Mouse (Mus musculus): ENCODE measurements around the gene Slc5a5.
"Not testable (repeated sequence)": the region's sequence is repeated elsewhere in the genome, so short reads cannot be mapped to it uniquely, and the experiment has no call there.

Gene Slc5a5

GRCm38 (mm10) chr8:70902211-70902610 lies 9.7 kb upstream of the Slc5a5 start:
- no peak for DNase-seq (ENCODE audit: low spot score)

DNA sequence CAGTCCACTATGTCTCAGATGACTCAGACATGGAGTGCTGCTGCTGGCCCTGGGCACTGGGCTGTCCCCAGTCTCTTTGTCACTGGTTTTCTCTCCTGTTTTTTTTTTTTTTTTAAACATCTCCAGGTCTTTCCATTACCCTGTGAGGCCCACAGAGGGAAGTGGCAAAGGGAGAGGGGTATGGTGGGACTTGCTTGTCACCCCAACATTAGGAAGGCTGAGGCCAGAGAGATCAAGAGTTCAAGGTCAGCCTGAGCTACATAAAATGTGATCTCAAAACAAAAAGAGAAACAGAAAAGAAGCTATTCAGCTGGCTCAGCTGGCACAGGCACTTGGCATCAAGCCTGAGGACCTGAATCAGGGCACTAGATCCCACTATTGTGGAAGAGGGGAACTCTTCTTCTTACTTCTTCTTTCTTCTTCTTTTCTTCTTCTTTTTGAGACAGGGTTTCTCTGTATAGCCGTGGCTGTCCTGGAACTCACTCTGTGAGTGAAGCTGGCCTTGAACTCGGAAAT lies 8.4 kb upstream of the Slc5a5 start:
- DNase-seq (ENCODE audit: low spot score): no peak

DNA sequence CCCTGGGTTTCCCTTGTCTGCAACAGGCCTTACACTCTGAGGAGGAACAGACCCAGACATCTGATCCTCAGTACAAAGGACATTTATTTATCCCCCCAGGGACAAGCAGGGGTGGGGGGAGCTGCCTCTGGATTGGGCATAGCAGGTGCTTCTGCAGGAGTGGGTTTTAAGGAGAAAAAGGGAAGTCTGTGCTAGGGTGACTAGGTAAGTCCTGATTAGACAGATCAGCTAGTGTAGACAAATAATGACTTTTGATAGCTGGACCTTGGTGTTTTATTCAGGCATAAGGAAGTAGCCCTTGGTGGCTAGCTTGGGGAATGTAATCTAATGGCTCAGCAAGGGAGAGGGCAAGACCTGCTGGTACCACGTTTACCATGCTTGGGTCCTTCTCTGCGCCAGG lies 6.7 kb upstream of the Slc5a5 start:
- no peak for DNase-seq (ENCODE audit: low spot score)

DNA sequence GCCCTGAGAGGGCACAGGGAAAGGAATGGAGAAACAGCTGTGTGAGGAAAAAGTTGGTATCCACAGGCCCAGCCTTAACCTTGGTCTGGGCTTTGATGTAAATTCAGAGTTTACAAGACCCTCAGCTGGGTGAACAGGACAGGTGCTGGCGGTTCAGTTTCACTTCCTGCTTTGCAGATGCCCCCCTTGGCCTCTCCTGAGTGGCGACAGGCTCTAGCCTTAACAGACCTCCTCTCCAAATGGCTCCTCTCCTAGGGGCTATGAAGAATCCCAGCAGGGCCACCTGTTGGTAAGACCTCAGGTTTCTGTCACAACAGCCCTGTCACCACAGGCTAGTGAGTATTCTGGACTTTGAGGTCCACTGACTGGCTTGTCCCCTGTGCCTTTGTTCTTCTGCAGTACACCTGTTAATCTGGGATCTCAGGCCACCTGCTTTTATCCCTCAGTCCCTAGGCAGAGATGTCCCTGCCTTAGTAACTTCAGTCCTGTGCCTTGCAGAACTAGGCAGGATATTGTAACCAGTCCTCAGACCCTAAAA lies 6.2 kb upstream of the Slc5a5 start:
- no peak for DNase-seq (ENCODE audit: low spot score)

DNA sequence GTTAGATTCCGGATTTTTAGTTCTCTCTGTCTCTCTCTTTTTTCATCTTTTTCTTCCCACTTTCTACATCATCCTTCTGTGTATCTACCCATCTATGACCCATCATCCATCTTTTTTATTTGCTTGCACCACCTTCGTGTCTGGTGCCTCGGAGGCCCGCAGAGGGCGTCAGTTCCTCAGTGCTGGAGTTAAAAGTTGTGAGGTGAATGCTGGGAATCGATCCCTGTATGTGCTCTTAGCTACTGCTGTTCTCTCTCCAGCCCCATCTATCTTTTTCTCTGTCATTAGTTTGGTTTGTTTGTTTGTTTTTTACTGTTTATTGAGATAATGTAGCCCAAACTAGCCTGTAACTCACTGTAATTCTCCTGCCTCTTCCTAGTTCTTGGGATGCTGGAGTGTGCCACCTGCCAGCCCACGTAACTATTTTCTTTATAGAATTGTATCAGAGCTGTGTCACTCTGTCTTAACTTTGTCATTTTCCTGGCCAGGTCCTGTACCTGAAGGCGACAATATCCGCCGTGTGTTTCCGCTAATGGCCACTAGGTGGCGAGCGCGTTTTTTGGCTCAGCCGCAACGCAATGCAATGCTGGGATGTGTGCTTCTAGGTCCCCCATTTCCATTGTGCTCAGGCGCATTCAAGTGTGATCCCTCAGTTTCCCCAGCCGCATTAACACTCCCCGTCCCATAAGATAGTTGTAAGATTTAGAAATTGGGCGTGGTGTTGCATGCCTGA lies 5.3 kb upstream of the Slc5a5 start:
- peak; percentile 87 for DNase-seq (ENCODE audit: low spot score)

- DNase-seq (ENCODE audit: low spot score): peak; percentile 99
Measured at GRCm38 (mm10) chr8:70897021-70897680, 4.6 kb upstream of the Slc5a5 start, which contains the start of gene Rpl18a. Gene Rpl18a, minus strand, starts transcription at chr8:70897412.

DNA sequence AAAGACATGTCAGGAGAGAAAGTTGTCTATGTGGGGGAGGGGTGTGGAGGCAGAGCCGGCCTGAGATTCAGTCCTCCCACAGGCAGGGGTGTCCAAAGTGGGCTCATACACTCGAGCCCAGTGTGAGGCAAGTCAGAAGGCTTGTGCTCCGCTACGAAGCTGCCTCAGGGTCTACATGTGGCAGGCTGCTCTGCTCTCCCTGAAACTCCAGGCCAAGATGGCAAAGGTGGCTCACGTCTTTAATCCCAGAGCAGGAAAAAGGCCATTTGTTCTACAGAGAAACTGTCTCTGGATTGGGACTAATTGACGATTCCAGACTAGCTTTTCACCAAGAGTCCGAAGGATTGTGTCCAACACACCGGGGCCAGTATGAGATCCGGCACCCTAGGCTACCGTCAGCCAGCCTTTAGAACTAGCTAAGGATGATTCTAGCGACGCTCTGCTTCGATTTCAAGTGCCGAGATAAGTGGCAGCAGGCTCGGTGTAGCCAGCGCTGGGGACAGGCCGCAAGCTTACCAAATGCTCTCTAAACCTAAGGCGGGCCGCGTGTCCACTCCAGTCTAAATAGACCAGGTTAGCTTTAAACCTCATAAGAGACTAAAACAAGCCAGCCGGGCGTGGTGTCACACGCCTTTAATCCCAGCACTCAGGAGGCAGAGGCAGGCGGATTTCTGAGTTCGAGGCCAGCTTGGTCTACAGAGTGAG lies 3.9 kb upstream of the Slc5a5 start:
- no peak for DNase-seq (ENCODE audit: low spot score)

DNA sequence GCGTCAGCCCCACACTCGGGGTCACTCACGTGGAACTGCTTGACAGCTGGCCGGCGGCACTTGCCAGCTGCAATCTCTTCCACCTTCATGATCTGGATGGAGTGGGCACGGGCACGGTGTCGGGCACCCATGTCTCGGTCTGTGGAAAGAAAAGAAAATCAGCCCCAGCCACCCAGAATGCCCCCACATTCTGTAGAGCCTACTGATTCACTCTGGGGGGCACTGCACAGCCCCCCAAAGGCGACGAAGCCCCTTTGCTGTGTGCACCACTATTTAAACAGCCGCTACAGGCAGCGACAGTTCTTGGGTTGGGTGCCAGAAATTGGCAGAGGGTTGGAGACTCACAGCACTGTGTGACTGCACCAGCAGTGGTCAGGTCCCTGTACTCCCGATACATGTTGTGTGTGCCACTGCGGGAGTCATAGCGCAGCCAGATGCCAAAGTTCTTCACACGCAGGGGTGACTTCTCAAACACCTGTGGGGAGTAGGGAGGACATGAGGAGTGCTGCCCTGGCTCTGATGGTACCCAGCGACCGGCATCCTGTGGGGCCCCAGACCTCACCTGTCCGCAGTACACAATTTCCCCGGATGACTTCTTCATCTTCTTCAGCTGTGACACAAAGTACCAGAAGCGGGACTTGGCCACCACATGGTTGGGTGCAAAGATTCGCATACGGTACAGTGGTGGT lies 3.2 kb upstream of the Slc5a5 start:
- not testable (repeated sequence) for DNase-seq (ENCODE audit: low spot score)

- DNase-seq (ENCODE audit: low spot score): no peak
Measured at GRCm38 (mm10) chr8:70894771-70895545, 2.4 kb upstream of the Slc5a5 start.

GRCm38 (mm10) chr8:70894385-70894720 lies 1.8 kb upstream of the Slc5a5 start:
- DNase-seq (ENCODE audit: low spot score): no peak

- peak; percentile 69 for DNase-seq (ENCODE audit: low spot score)
Measured at GRCm38 (mm10) chr8:70893656-70894384, 1.3 kb upstream of the Slc5a5 start.

- no peak for DNase-seq (ENCODE audit: low spot score)
Measured at GRCm38 (mm10) chr8:70892896-70893655, 519 bp upstream of the Slc5a5 start.

DNA sequence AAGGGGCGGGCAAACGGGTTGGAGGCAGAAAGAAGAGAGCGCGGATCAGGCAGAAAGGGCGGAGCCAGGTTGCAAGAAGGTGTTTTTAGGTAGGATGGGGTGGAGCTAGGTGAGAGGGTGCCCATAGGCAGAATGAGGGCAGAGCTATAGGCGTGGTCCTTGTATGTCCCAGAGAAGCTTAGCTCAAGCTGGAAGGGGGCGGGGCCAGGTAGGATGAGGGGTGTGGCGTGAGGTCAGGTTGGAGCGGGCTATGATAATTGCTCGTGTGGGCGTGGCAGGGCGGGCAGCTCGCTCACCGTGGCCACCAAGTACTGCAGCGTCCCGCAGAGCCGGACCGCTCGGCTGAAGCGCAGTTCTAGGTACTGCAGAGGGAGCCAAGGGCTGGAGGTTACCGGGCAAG lies 1.2 kb downstream of the Slc5a5 start:
- DNase-seq (ENCODE audit: low spot score): peak; percentile 80

- no peak for DNase-seq (ENCODE audit: low spot score)
Measured at GRCm38 (mm10) chr8:70890656-70891055, 1.9 kb downstream of the Slc5a5 start.

DNA sequence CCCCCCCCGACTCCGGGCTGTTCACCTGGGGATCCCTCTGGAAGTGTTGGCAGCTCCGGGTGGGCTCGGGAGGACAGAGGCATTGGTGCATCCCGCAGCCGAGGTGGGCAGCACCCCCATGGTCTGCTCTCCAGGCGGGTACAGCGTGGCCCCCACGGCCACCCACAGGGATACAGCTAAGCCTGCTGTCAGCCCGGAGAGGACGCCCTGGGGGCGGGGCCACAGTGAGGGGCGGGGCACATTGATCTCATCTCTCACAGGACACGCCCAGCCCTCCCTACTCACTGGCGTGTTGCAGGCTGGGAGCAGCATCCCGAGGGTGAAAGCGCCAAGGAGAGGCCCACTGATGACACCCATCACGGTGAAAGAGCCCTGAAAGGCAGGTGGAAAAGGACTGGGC lies 4.9 kb downstream of the Slc5a5 start:
- DNase-seq (ENCODE audit: low spot score): no peak

DNA sequence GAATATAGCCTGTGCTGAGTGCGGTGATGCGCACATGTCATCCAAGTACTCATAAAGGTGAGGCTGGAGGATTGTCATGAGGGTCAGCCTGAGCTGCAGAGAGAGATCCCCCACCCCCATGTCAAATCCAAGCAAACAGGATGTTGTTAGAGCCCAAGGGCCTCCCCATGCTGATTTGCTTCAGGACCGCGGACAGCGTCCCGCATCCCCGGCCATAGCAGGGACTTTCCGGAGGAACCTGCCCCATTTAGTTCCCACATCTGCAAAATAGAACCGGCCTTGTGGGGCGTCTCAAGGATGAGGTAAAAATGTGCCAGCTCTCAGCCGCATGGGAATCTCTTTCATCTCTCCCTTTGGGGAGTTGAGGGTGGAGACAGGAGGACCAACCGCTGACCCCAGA lies 6.9 kb downstream of the Slc5a5 start:
- no peak for DNase-seq (ENCODE audit: low spot score)

DNA sequence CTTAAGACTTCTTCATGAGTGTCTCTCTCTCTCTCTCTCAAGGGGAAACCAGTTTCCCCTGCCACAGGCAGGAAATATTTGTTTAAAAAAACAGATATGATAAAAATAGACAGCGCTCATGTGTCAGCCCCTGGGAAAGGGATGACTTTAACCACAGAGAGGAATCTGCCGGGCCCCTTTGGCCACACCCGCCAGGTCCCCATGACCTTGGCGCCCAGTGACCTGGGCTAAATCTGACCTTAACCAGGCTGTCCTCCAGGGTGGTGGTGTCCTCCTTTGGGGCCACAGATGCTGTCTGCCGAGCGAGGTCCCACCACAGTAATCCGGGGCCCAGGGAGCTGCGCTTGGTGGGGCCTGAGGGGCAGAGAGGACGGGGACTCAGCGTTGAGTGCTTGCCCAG lies 7.9 kb downstream of the Slc5a5 start:
- DNase-seq (ENCODE audit: low spot score): no peak

DNA sequence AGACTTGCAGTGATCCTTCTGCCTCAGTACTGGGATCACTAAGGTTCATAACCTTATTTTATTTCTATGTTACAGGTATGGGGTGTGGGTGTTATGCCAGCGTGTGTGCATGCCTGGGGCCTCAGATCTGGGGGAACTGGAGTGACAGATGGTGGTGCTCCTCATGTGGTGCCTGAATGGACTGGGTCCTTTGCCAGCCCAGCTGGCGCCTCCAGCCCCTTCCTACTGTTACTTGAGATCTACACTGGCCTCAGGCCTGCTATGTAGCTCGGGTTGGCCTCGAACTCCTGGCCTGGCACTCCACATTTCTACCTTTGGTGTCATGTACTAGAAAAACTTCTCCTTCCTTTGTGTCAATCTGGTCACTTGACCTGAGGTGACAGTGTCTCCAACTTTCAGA lies 8.4 kb downstream of the Slc5a5 start:
- no peak for DNase-seq (ENCODE audit: low spot score)

- DNase-seq (ENCODE audit: low spot score): no peak
Measured at GRCm38 (mm10) chr8:70880546-70880945, 12.0 kb downstream of the Slc5a5 start.

DNA sequence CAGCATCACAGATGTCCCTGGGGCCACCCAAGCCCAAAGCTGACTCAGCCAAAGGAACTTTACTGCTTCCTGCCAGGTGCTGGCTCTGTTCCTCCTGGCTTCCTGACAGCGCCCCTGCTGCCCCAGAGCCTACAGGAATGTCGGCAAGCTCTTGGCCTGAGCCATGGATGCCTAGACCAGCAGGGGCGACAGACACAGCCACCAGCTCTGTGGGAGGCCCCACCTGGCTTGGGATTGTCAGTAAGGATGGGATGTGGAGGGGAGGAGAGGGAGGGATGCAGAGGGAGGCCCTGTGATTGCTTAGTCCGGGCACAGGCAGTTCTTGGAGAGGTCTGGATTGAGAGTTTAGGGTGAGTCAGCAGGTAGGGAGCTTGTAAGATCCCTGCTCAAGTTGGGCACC lies 12.4 kb downstream of the Slc5a5 start:
- DNase-seq (ENCODE audit: low spot score): no peak

Data from lung, postnatal 25 days (tissue).